ENCODE assay signal across 11 mouse cellular contexts in genomic region chr7:30812291-30812807, GRCm38 (mm10). TPM values are rescaled to one million over a fixed set of nuclear protein-coding genes. Genes with fewer than 3 reads are reported as not detected.
DNase-seq lines count a peak whose midpoint lies in the region; ATAC-seq and TF ChIP-seq lines count a peak whose summit lies in the region.
"Had no signal": no experiment of that assay in that cellular context is flagged by ENCODE, and none has a peak within 500 bp of the region (broad histone marks: within the 10 kb centered on the region; RNA-seq: fewer than 3 reads in every experiment).

No protein-coding gene starts in this region.

- no peaks in the 10 kb centered on the region for H3K79me2 ChIP-seq in MEL (ENCODE audit: control insufficient read depth, insufficient read depth, low read length, poor library complexity)

- no peak for TF ChIP-seq EP300 in MEL (IDR thresholded peaks at IDR 0.05; ENCODE audit: low read depth in 1 of 2, low read length in 2 of 2)
- TF ChIP-seq EP300 in lung, postnatal 0 days (IDR thresholded peaks at IDR 0.05): no peak

- H3K27me3 ChIP-seq in forebrain, embryonic 14.5 days (replicated peaks; ENCODE audit: control insufficient read depth, insufficient read depth, low read length): no peaks in the 10 kb centered on the region
- H3K27me3 ChIP-seq in forebrain, embryonic 15.5 days: no peaks in the 10 kb centered on the region
- peaks cover 0 to 1% of the 10 kb centered on the region in 2 experiments; a peak in 2 of 4 replicates for H3K27me3 ChIP-seq in MEL (ENCODE audit: control insufficient read depth in 1 of 2, insufficient read depth in 2 of 2, low read length in 2 of 2)
- H3K27me3 ChIP-seq in kidney, embryonic 15.5 days: no peaks in the 10 kb centered on the region
- H3K27me3 ChIP-seq in lung, postnatal 0 days (replicated peaks; ENCODE audit: insufficient read depth, low read length): no peaks in the 10 kb centered on the region
- H3K27me3 ChIP-seq: neural tube, embryonic 13.5 days had no signal

- H3K9ac ChIP-seq in forebrain, embryonic 14.5 days (ENCODE audit: low read length): no peak overlapping the region
- H3K9ac ChIP-seq in forebrain, embryonic 15.5 days (replicated peaks): no peak overlapping the region
- no peak overlapping the region for H3K9ac ChIP-seq in MEL (ENCODE audit: control insufficient read depth, low read depth, low read length, poor library complexity, severe bottlenecking)
- no peak overlapping the region for H3K9ac ChIP-seq in kidney, embryonic 15.5 days
- no peak overlapping the region for H3K9ac ChIP-seq in lung, postnatal 0 days (replicated peaks; ENCODE audit: low read depth)
- H3K9ac ChIP-seq: neural tube, embryonic 13.5 days had no signal

- 66% methylated on average over 6 of the region's 6 CpGs for WGBS in forebrain, embryonic 14.5 days
- WGBS in forebrain, embryonic 15.5 days: 66% methylated on average over 6 of the region's 6 CpGs
- 71% methylated on average over 6 of the region's 6 CpGs for WGBS in kidney, embryonic 15.5 days
- 43% methylated on average over 6 of the region's 6 CpGs for WGBS in lung, postnatal 0 days

- TF ChIP-seq CTCF in MEL (IDR thresholded peaks at IDR 0.05 in 2 of 3, conservative IDR thresholded peaks at IDR 0.05 in 1 of 3; ENCODE audit: control insufficient read depth in 1 of 3, insufficient read depth in 1 of 3, low read depth in 2 of 3, low read length in 3 of 3, poor library complexity in 1 of 3, severe bottlenecking in 1 of 3): no peak
- no peak for TF ChIP-seq CTCF in lung, postnatal 0 days (IDR thresholded peaks at IDR 0.05)

- no peak for ATAC-seq in forebrain, embryonic 14.5 days
- no peak for ATAC-seq in forebrain, embryonic 15.5 days (replicated peaks)
- ATAC-seq in kidney, embryonic 15.5 days (replicated peaks; ENCODE audit: low FRiP score): peak; percentile 25; the same call in 1 of the 2 replicates
- 0 out of 2 replicates have a peak, but pooled peaks have one; percentile 25 for ATAC-seq in lung, postnatal 0 days

- no peak overlapping the region for H3K4me2 ChIP-seq in forebrain, embryonic 14.5 days (ENCODE audit: low read length)
- H3K4me2 ChIP-seq in forebrain, embryonic 15.5 days (replicated peaks): no peak overlapping the region
- no peak overlapping the region for H3K4me2 ChIP-seq in kidney, embryonic 15.5 days
- H3K4me2 ChIP-seq in lung, postnatal 0 days (replicated peaks; ENCODE audit: low read depth, low read length): no peak overlapping the region
- H3K4me2 ChIP-seq: neural tube, embryonic 13.5 days had no signal

- TF ChIP-seq RAD21 in MEL (IDR thresholded peaks at IDR 0.05; ENCODE audit: low read depth, low read length): no peak

- no peak overlapping the region for H3K4me3 ChIP-seq in forebrain, embryonic 14.5 days (ENCODE audit: low read depth, low read length)
- no peak overlapping the region for H3K4me3 ChIP-seq in forebrain, embryonic 15.5 days
- H3K4me3 ChIP-seq in MEL (ENCODE audit: control insufficient read depth in 1 of 2, insufficient read depth in 1 of 2, low read depth in 2 of 2, low read length in 2 of 2): no peak overlapping the region
- no peak overlapping the region for H3K4me3 ChIP-seq in kidney, embryonic 15.5 days (replicated peaks)
- H3K4me3 ChIP-seq in lung, postnatal 0 days (ENCODE audit: low read depth, low read length): no peak overlapping the region
- H3K4me3 ChIP-seq: neural tube, embryonic 13.5 days had no signal

- no peak for TF ChIP-seq POLR2A in MEL (IDR thresholded peaks at IDR 0.05; ENCODE audit: control insufficient read depth in 1 of 2, insufficient read depth in 1 of 2, low read depth in 1 of 2, low read length in 2 of 2, poor library complexity in 1 of 2)

- no peaks in the 10 kb centered on the region for H3K36me3 ChIP-seq in forebrain, embryonic 14.5 days (ENCODE audit: control insufficient read depth, insufficient read depth, low read length)
- no peaks in the 10 kb centered on the region for H3K36me3 ChIP-seq in forebrain, embryonic 15.5 days
- H3K36me3 ChIP-seq in MEL (ENCODE audit: control insufficient read depth in 1 of 2, insufficient read depth in 2 of 2, low read length in 2 of 2): no peaks in the 10 kb centered on the region
- no peaks in the 10 kb centered on the region for H3K36me3 ChIP-seq in kidney, embryonic 15.5 days
- no peaks in the 10 kb centered on the region for H3K36me3 ChIP-seq in lung, postnatal 0 days (ENCODE audit: insufficient read depth, low read length)
- H3K36me3 ChIP-seq: neural tube, embryonic 13.5 days had no signal

- no peaks in the 10 kb centered on the region for H3K4me1 ChIP-seq in forebrain, embryonic 14.5 days (ENCODE audit: control insufficient read depth, insufficient read depth, low read length)
- H3K4me1 ChIP-seq in forebrain, embryonic 15.5 days: no peaks in the 10 kb centered on the region
- H3K4me1 ChIP-seq in MEL (ENCODE audit: control insufficient read depth in 1 of 2, insufficient read depth in 2 of 2, low read length in 2 of 2): no peaks in the 10 kb centered on the region
- H3K4me1 ChIP-seq in kidney, embryonic 15.5 days: peaks cover 14% of the 10 kb centered on the region
- no peaks in the 10 kb centered on the region for H3K4me1 ChIP-seq in lung, postnatal 0 days (ENCODE audit: insufficient read depth, low read depth, low read length)
- H3K4me1 ChIP-seq: neural tube, embryonic 13.5 days had no signal

- H3K27ac ChIP-seq in forebrain, embryonic 14.5 days (ENCODE audit: low read depth, low read length): no peak overlapping the region
- H3K27ac ChIP-seq in forebrain, embryonic 15.5 days (replicated peaks): no peak overlapping the region
- no peak overlapping the region for H3K27ac ChIP-seq in MEL (ENCODE audit: control insufficient read depth, low read depth, low read length)
- H3K27ac ChIP-seq in kidney, embryonic 15.5 days: peak overlapping the region; percentile 41; the same call in 1 of the 2 replicates
- H3K27ac ChIP-seq in lung, postnatal 0 days (ENCODE audit: low read length): 0 out of 2 replicates have a peak overlapping the region, but pooled peaks have one; percentile 11
- H3K27ac ChIP-seq: neural tube, embryonic 13.5 days had no signal

- no peaks in the 10 kb centered on the region for H3K9me3 ChIP-seq in forebrain, embryonic 14.5 days (replicated peaks; ENCODE audit: control insufficient read depth, low read length)
- H3K9me3 ChIP-seq in forebrain, embryonic 15.5 days: no peaks in the 10 kb centered on the region
- no peaks in the 10 kb centered on the region for H3K9me3 ChIP-seq in MEL (replicated peaks; ENCODE audit: insufficient read depth, low read length)
- no peaks in the 10 kb centered on the region for H3K9me3 ChIP-seq in kidney, embryonic 15.5 days (replicated peaks)
- H3K9me3 ChIP-seq in lung, postnatal 0 days (ENCODE audit: low read length): no peaks in the 10 kb centered on the region
- H3K9me3 ChIP-seq: neural tube, embryonic 13.5 days had no signal

- peak; percentile 23 for DNase-seq in forebrain, embryonic 14.5 days (ENCODE audit: low spot score)
- peak; percentile 27 for DNase-seq in MEL (ENCODE audit: low read depth, low spot score)
- peak; percentile 19 for DNase-seq in lung, postnatal 0 days (ENCODE audit: low spot score)
- no peak for DNase-seq in gastrocnemius, postnatal 4 days (ENCODE audit: low spot score in 2 of 2)
- no peak for DNase-seq in ovary, postnatal 36 days (ENCODE audit: low spot score)
- no peak for DNase-seq in frontal cortex, postnatal 14 days (ENCODE audit: low spot score in 2 of 2)
- DNase-seq: adrenal gland, postnatal 14 days had no signal

RNA-seq across cellular contexts. Expression of gene Ffar2, which starts 11.2 kb away (rescaled TPM):
- 0.11 and 0.46 TPM in 2 replicates for polyA plus RNA-seq in forebrain, embryonic 14.5 days (2014; fragmentation: Nextera tagmentation; extraction: Ambion mirVana)
- 0.17 and 0.24 TPM in 2 replicates for polyA plus RNA-seq in forebrain, embryonic 15.5 days (2015; fragmentation: Nextera tagmentation; extraction: Ambion mirVana)
- not detected in 2 replicates for total RNA-seq in MEL (2012; rRNA removed)
- polyA plus RNA-seq in MEL (2012; ENCODE audit: insufficient read depth in 1 of 2, insufficient read length in 2 of 2, low read depth in 1 of 2, low replicate concordance in 2 of 2, missing spikeins in 1 of 2): under 1 TPM in 1 of 2 experiments, not detected in 1; 0.04 TPM
- polyA plus RNA-seq in kidney, embryonic 15.5 days (2015; fragmentation: Nextera tagmentation; extraction: Ambion mirVana): 0.19 and 0.49 TPM in 2 replicates
- polyA plus RNA-seq in lung, postnatal 0 days (2015; fragmentation: Nextera tagmentation; extraction: Ambion mirVana): 1.1 and 1.4 TPM in 2 replicates
- total RNA-seq in gastrocnemius, postnatal 4 days (2021): 1 to 10 TPM; 1.8 to 2.5 TPM
- total RNA-seq: layer of hippocampus, adult 18-20 months had no signal

RNA-seq across cellular contexts. Expression of gene Krtdap, which starts 24.7 kb away (rescaled TPM):
- polyA plus RNA-seq in forebrain, embryonic 14.5 days (2014; fragmentation: Nextera tagmentation; extraction: Ambion mirVana): 1.1 TPM in 1 of 2 replicates, not detected in the other
- 1.3 TPM in 1 of 2 replicates, not detected in the other for polyA plus RNA-seq in forebrain, embryonic 15.5 days (2015; fragmentation: Nextera tagmentation; extraction: Ambion mirVana)
- not detected in 2 replicates for total RNA-seq in MEL (2012; rRNA removed)
- not detected for polyA plus RNA-seq in MEL (2012; ENCODE audit: insufficient read depth in 1 of 2, insufficient read length in 2 of 2, low read depth in 1 of 2, low replicate concordance in 2 of 2, missing spikeins in 1 of 2)
- 5.8 and 26.9 TPM in 2 replicates for polyA plus RNA-seq in kidney, embryonic 15.5 days (2015; fragmentation: Nextera tagmentation; extraction: Ambion mirVana)
- polyA plus RNA-seq in lung, postnatal 0 days (2015; fragmentation: Nextera tagmentation; extraction: Ambion mirVana): 2.1 and 4.4 TPM in 2 replicates
- 10 to 100 TPM; 13.2 to 13.9 TPM for total RNA-seq in gastrocnemius, postnatal 4 days (2021)
- total RNA-seq: layer of hippocampus, adult 18-20 months had no signal

RNA-seq across cellular contexts. Expression of gene Ffar3, which starts 43.6 kb away (rescaled TPM):
- polyA plus RNA-seq in forebrain, embryonic 14.5 days (2014; fragmentation: Nextera tagmentation; extraction: Ambion mirVana): not detected in 2 replicates
- not detected in 2 replicates for polyA plus RNA-seq in forebrain, embryonic 15.5 days (2015; fragmentation: Nextera tagmentation; extraction: Ambion mirVana)
- total RNA-seq in MEL (2012; rRNA removed): not detected in 2 replicates
- polyA plus RNA-seq in MEL (2012; ENCODE audit: insufficient read depth in 1 of 2, insufficient read length in 2 of 2, low read depth in 1 of 2, low replicate concordance in 2 of 2, missing spikeins in 1 of 2): not detected
- 0.22 and 0.88 TPM in 2 replicates for polyA plus RNA-seq in kidney, embryonic 15.5 days (2015; fragmentation: Nextera tagmentation; extraction: Ambion mirVana)
- polyA plus RNA-seq in lung, postnatal 0 days (2015; fragmentation: Nextera tagmentation; extraction: Ambion mirVana): not detected in 2 replicates
- not detected for total RNA-seq in gastrocnemius, postnatal 4 days (2021)
- total RNA-seq: layer of hippocampus, adult 18-20 months had no signal
- polyA plus RNA-seq: neural tube, embryonic 13.5 days had no signal

RNA-seq across cellular contexts. Expression of gene Dmkn, which starts 48.8 kb away (rescaled TPM):
- polyA plus RNA-seq in forebrain, embryonic 14.5 days (2014; fragmentation: Nextera tagmentation; extraction: Ambion mirVana): 0.74 and 0.88 TPM in 2 replicates
- polyA plus RNA-seq in forebrain, embryonic 15.5 days (2015; fragmentation: Nextera tagmentation; extraction: Ambion mirVana): 0.26 and 0.74 TPM in 2 replicates
- not detected in 2 replicates for total RNA-seq in MEL (2012; rRNA removed)
- not detected for polyA plus RNA-seq in MEL (2012; ENCODE audit: insufficient read depth in 1 of 2, insufficient read length in 2 of 2, low read depth in 1 of 2, low replicate concordance in 2 of 2, missing spikeins in 1 of 2)
- 1.3 and 7.7 TPM in 2 replicates for polyA plus RNA-seq in kidney, embryonic 15.5 days (2015; fragmentation: Nextera tagmentation; extraction: Ambion mirVana)
- 65.2 and 74.3 TPM in 2 replicates for polyA plus RNA-seq in lung, postnatal 0 days (2015; fragmentation: Nextera tagmentation; extraction: Ambion mirVana)
- total RNA-seq in gastrocnemius, postnatal 4 days (2021): 1 to 10 TPM in 1 of 2 experiments, under 1 TPM in 1; 0.86 to 1.2 TPM

RNA-seq across cellular contexts. Expression of gene Ffar1, which starts 49.0 kb away (rescaled TPM):
- polyA plus RNA-seq in forebrain, embryonic 14.5 days (2014; fragmentation: Nextera tagmentation; extraction: Ambion mirVana): not detected in 2 replicates
- not detected in 2 replicates for polyA plus RNA-seq in forebrain, embryonic 15.5 days (2015; fragmentation: Nextera tagmentation; extraction: Ambion mirVana)
- not detected in 2 replicates for total RNA-seq in MEL (2012; rRNA removed)
- polyA plus RNA-seq in MEL (2012; ENCODE audit: insufficient read depth in 1 of 2, insufficient read length in 2 of 2, low read depth in 1 of 2, low replicate concordance in 2 of 2, missing spikeins in 1 of 2): not detected
- not detected in 2 replicates for polyA plus RNA-seq in kidney, embryonic 15.5 days (2015; fragmentation: Nextera tagmentation; extraction: Ambion mirVana)
- polyA plus RNA-seq in lung, postnatal 0 days (2015; fragmentation: Nextera tagmentation; extraction: Ambion mirVana): not detected in 2 replicates
- total RNA-seq in gastrocnemius, postnatal 4 days (2021): not detected
- total RNA-seq: adrenal gland, postnatal 14 days; layer of hippocampus, adult 18-20 months had no signal
- polyA plus RNA-seq: neural tube, embryonic 13.5 days had no signal

Comparison
In these comparisons a context has a peak if more than half of its experiments do, and no peak if none do; other contexts are left out.
1. ATAC-seq: peak in kidney, embryonic 15.5 days (single experiment) and lung, postnatal 0 days (single experiment); none in forebrain, embryonic 14.5 days (single experiment) and forebrain, embryonic 15.5 days (single experiment).
2. DNase-seq: peak in forebrain, embryonic 14.5 days (single experiment), MEL (single experiment) and lung, postnatal 0 days (single experiment); none in gastrocnemius, postnatal 4 days (0 of 2), ovary, postnatal 36 days (single experiment) and frontal cortex, postnatal 14 days (0 of 2).
3. H3K27ac ChIP-seq: peak in kidney, embryonic 15.5 days (single experiment) and lung, postnatal 0 days (single experiment); none in forebrain, embryonic 14.5 days (single experiment), forebrain, embryonic 15.5 days (single experiment) and MEL (single experiment).